Mouse (Mus musculus): ENCODE data around the gene Emc6. TPM values are rescaled to one million over a fixed set of nuclear protein-coding genes. Genes with fewer than 3 reads are reported as not detected.

The Emc6 gene
- polyA plus RNA-seq (2012; ENCODE audit: insufficient read depth, insufficient read length, missing spikeins): 41.3 and 43.1 TPM in 2 replicates

- peak within 1 kb of the TSS; percentile 78 for H3K27ac ChIP-seq (ENCODE audit: insufficient read depth, low read depth, low read length)
Measured at GRCm38 (mm10) chr11:73176608-73177508, at the start of gene Emc6, which contains the start of gene Tax1bp3. Emc6 (minus strand) TSS chr11:73177037. Tax1bp3 (plus strand) TSS chr11:73177083.

GRCm38 (mm10) chr11:73225856-73226255, 49.0 kb upstream of the Emc6 start:
- H3K27ac ChIP-seq (ENCODE audit: insufficient read depth, low read depth, low read length): no peak overlapping the region
- TF ChIP-seq CTCF (IDR thresholded peaks at IDR 0.05; ENCODE audit: low read depth, low read length): no peak
- no peak for TF ChIP-seq POLR2A (IDR thresholded peaks at IDR 0.05; ENCODE audit: borderline replicate concordance, low read depth, low read length)
- H3K4me3 ChIP-seq (ENCODE audit: insufficient read depth, low read length): no peak overlapping the region
- no peaks in the 10 kb centered on the region for H3K4me1 ChIP-seq (ENCODE audit: control insufficient read depth, insufficient read depth, low read length)

More at GRCm38 (mm10) chr11:73176608-73177508, at the start of gene Emc6, which contains the start of gene Tax1bp3:
- TF ChIP-seq CTCF (IDR thresholded peaks at IDR 0.05; ENCODE audit: low read depth, low read length) (no peak), POLR2A (IDR thresholded peaks at IDR 0.05; ENCODE audit: borderline replicate concordance, low read depth, low read length) (0 out of 2 replicates have a peak, but pooled peaks have one; percentile 60)
- Histone ChIP-seq H3K4me3 (ENCODE audit: insufficient read depth, low read length) (peak within 1 kb of the TSS; percentile 99), H3K4me1 (ENCODE audit: control insufficient read depth, insufficient read depth, low read length) (peaks cover 12% of the 10 kb centered on the region)

GRCm38 (mm10) chr11:73223966-73224365, 47.1 kb upstream of the Emc6 start:
- TF ChIP-seq POLR2A (IDR thresholded peaks at IDR 0.05; ENCODE audit: borderline replicate concordance, low read depth, low read length) (no peak), CTCF (IDR thresholded peaks at IDR 0.05; ENCODE audit: low read depth, low read length) (no peak)
- Histone ChIP-seq H3K27ac (ENCODE audit: insufficient read depth, low read depth, low read length) (no peak overlapping the region), H3K4me1 (ENCODE audit: control insufficient read depth, insufficient read depth, low read length) (no peaks in the 10 kb centered on the region), H3K4me3 (ENCODE audit: insufficient read depth, low read length) (no peak overlapping the region)

GRCm38 (mm10) chr11:73222846-73223245, 46.0 kb upstream of the Emc6 start:
- no peaks in the 10 kb centered on the region for H3K4me1 ChIP-seq (ENCODE audit: control insufficient read depth, insufficient read depth, low read length)

GRCm38 (mm10) chr11:73220651-73221050, 43.8 kb upstream of the Emc6 start:
- no peak for TF ChIP-seq CTCF (IDR thresholded peaks at IDR 0.05; ENCODE audit: low read depth, low read length)
- no peak for TF ChIP-seq POLR2A (IDR thresholded peaks at IDR 0.05; ENCODE audit: borderline replicate concordance, low read depth, low read length)
- H3K4me3 ChIP-seq (ENCODE audit: insufficient read depth, low read length): no peak overlapping the region
- no peak overlapping the region for H3K27ac ChIP-seq (ENCODE audit: insufficient read depth, low read depth, low read length)
- 0 out of 2 replicates have a peak, but pooled peaks cover 3% of the 10 kb centered on the region for H3K4me1 ChIP-seq (ENCODE audit: control insufficient read depth, insufficient read depth, low read length)

More at GRCm38 (mm10) chr11:73222846-73223245, 46.0 kb upstream of the Emc6 start:
- H3K27ac ChIP-seq (ENCODE audit: insufficient read depth, low read depth, low read length): no peak overlapping the region
- no peak overlapping the region for H3K4me3 ChIP-seq (ENCODE audit: insufficient read depth, low read length)
- no peak for TF ChIP-seq CTCF (IDR thresholded peaks at IDR 0.05; ENCODE audit: low read depth, low read length)
- TF ChIP-seq POLR2A (IDR thresholded peaks at IDR 0.05; ENCODE audit: borderline replicate concordance, low read depth, low read length): no peak

- Histone ChIP-seq H3K4me1 (ENCODE audit: control insufficient read depth, insufficient read depth, low read length) (0 out of 2 replicates have a peak, but pooled peaks cover 3% of the 10 kb centered on the region), H3K4me3 (ENCODE audit: insufficient read depth, low read length) (no peak overlapping the region), H3K27ac (ENCODE audit: insufficient read depth, low read depth, low read length) (no peak overlapping the region)
- no peak; the same call in 1 of the 2 replicates for TF ChIP-seq CTCF (IDR thresholded peaks at IDR 0.05; ENCODE audit: low read depth, low read length)
- TF ChIP-seq POLR2A (IDR thresholded peaks at IDR 0.05; ENCODE audit: borderline replicate concordance, low read depth, low read length): no peak
Measured at GRCm38 (mm10) chr11:73219671-73220070, 42.8 kb upstream of the Emc6 start.

GRCm38 (mm10) chr11:73213956-73214355, 37.1 kb upstream of the Emc6 start:
- TF ChIP-seq CTCF (IDR thresholded peaks at IDR 0.05; ENCODE audit: low read depth, low read length) (no peak), POLR2A (IDR thresholded peaks at IDR 0.05; ENCODE audit: borderline replicate concordance, low read depth, low read length) (no peak)
- no peak overlapping the region for H3K27ac ChIP-seq (ENCODE audit: insufficient read depth, low read depth, low read length)
- no peak overlapping the region for H3K4me3 ChIP-seq (ENCODE audit: insufficient read depth, low read length)
- H3K4me1 ChIP-seq (ENCODE audit: control insufficient read depth, insufficient read depth, low read length): 0 out of 2 replicates have a peak, but pooled peaks cover 3% of the 10 kb centered on the region

- H3K4me1 ChIP-seq (ENCODE audit: control insufficient read depth, insufficient read depth, low read length): no peaks in the 10 kb centered on the region
- TF ChIP-seq CTCF (IDR thresholded peaks at IDR 0.05; ENCODE audit: low read depth, low read length): no peak
- H3K4me3 ChIP-seq (ENCODE audit: insufficient read depth, low read length): no peak overlapping the region
- no peak overlapping the region for H3K27ac ChIP-seq (ENCODE audit: insufficient read depth, low read depth, low read length)
Measured at GRCm38 (mm10) chr11:73207621-73208020, 30.8 kb upstream of the Emc6 start.

- Histone ChIP-seq H3K4me3 (ENCODE audit: insufficient read depth, low read length) (no peak overlapping the region), H3K27ac (ENCODE audit: insufficient read depth, low read depth, low read length) (no peak overlapping the region), H3K4me1 (ENCODE audit: control insufficient read depth, insufficient read depth, low read length) (peaks cover 10% of the 10 kb centered on the region)
- TF ChIP-seq POLR2A (IDR thresholded peaks at IDR 0.05; ENCODE audit: borderline replicate concordance, low read depth, low read length) (no peak), CTCF (IDR thresholded peaks at IDR 0.05; ENCODE audit: low read depth, low read length) (no peak)
Measured at GRCm38 (mm10) chr11:73205194-73205593, 28.4 kb upstream of the Emc6 start.

- no peak overlapping the region for H3K4me3 ChIP-seq (ENCODE audit: insufficient read depth, low read length)
- no peak for TF ChIP-seq CTCF (IDR thresholded peaks at IDR 0.05; ENCODE audit: low read depth, low read length)
- no peak for TF ChIP-seq POLR2A (IDR thresholded peaks at IDR 0.05; ENCODE audit: borderline replicate concordance, low read depth, low read length)
- peaks cover 14% of the 10 kb centered on the region for H3K4me1 ChIP-seq (ENCODE audit: control insufficient read depth, insufficient read depth, low read length)
- H3K27ac ChIP-seq (ENCODE audit: insufficient read depth, low read depth, low read length): no peak overlapping the region
Measured at GRCm38 (mm10) chr11:73203895-73204294, 27.1 kb upstream of the Emc6 start.

All from bone marrow macrophage, adult 2 months (primary cell).